Mouse (Mus musculus) liver, embryonic 14.5 days (tissue): ENCODE results near the gene Zfp451. TPM values are rescaled to one million over a fixed set of nuclear protein-coding genes. Genes with fewer than 3 reads are reported as not detected.
A peak's percentile ranks its signal among the peaks of the same experiment; 100 is the strongest.

Source experiments
- ATAC-seq: fragments of 200-750 bp; cut with Nextera tagmentation; 2 replicates; pipeline ENCODE4 v1.8.0; 2017; ENCODE audit warnings: moderate number of reproducible peaks, mild to moderate bottlenecking, moderate library complexity; ENCODE audit not compliant: insufficient read depth
- DNase-seq, 3 experiments: peaks; one replicate each; pipeline ENCODE4 v3.0.0-alpha.2; 2012 to 2013; ENCODE audit warnings: low read depth in 3 of 3, low spot score in 3 of 3
- H3K27ac ChIP-seq: fragments of 300-500 bp; sonication (generic); 2 replicates; pipeline ENCODE4 v1.5.1; 2014; ENCODE audit warnings: moderate library complexity, mild to moderate bottlenecking, control low read depth, inconsistent platforms
- H3K27me3 ChIP-seq: fragments of 300-500 bp; sonication (generic); 2 replicates; pipeline ENCODE4 v1.6.1; 2014; ENCODE audit warnings: mild to moderate bottlenecking, low read length, moderate library complexity; ENCODE audit not compliant: control insufficient read depth, insufficient read depth
- H3K36me3 ChIP-seq: fragments of 300-500 bp; sonication (generic); replicated peaks from 2 replicates; pipeline ENCODE4 v1.6.1; 2014; ENCODE audit warnings: low read depth; ENCODE audit not compliant: control insufficient read depth, insufficient read depth
- H3K4me1 ChIP-seq, 2 experiments: fragments of 200-500 bp in 1 of 2; fragments of 300-500 bp in 1 of 2; sonication (generic) in 1 of 2; replicated peaks; 2 replicates each; pipeline ENCODE4 v1.6.1; 2012 to 2014; ENCODE audit warnings: antibody characterized with exemption in 1 of 2, inconsistent platforms in 1 of 2, low read length in 1 of 2; ENCODE audit not compliant: control insufficient read depth in 2 of 2, insufficient read depth in 2 of 2
- H3K4me2 ChIP-seq: fragments of 300-500 bp; sonication (generic); 2 replicates; pipeline ENCODE4 v1.6.1; 2014; ENCODE audit warnings: low read depth, mild to moderate bottlenecking, control low read depth, moderate library complexity
- H3K4me3 ChIP-seq, 2 experiments: fragments of 200-500 bp in 1 of 2; fragments of 300-500 bp in 1 of 2; sonication (generic) in 1 of 2; 2 replicates each; pipeline ENCODE4 v1.5.1; 2012 to 2014; ENCODE audit warnings: low read depth in 2 of 2, low read length in 2 of 2, mild to moderate bottlenecking in 2 of 2, control low read depth in 1 of 2, inconsistent platforms in 1 of 2, moderate library complexity in 1 of 2; ENCODE audit not compliant: insufficient read depth in 1 of 2
- H3K9ac ChIP-seq: fragments of 300-500 bp; sonication (generic); replicated peaks from 2 replicates; pipeline ENCODE4 v1.6.1; 2014; ENCODE audit warnings: mild to moderate bottlenecking, control low read depth, moderate library complexity
- H3K9me3 ChIP-seq: fragments of 300-500 bp; sonication (generic); 2 replicates; pipeline ENCODE4 v1.6.1; 2016; ENCODE audit warnings: low read length, mixed read lengths; ENCODE audit not compliant: control insufficient read depth
- CTCF ChIP-seq: IDR thresholded peaks from 2 replicates; pipeline ENCODE4 v1.5.1; 2016; ENCODE audit warnings: antibody characterized with exemption, low read depth, control low read depth
- EP300 ChIP-seq: IDR thresholded peaks from 2 replicates; pipeline ENCODE4 v1.6.1; 2016; ENCODE audit warnings: antibody characterized with exemption, low read depth
- WGBS: fragments of 180-500 bp; shearing (Covaris S2); extraction: QIAGEN DNeasy Blood & Tissue Kit; methylation state at CpG from one replicate; pipeline ENCODE4 v1.1.7; 2014; ENCODE audit not compliant: insufficient replicate concordance; 5-methylcytosine and 5-hydroxymethylcytosine counted together
- polyA plus RNA-seq, 2 experiments: library from polyadenylated mRNA; depleted of rRNA in 1 of 2; stranded (reverse) in 1 of 2; unstranded in 1 of 2; fragments of >200 nt; fragmentation: Nextera tagmentation in 1 of 2; extraction: Ambion mirVana in 1 of 2; gene quantifications; 2 replicates each; pipeline versions ENCODE4 v1.2.1 to v1.2.3; 2012 to 2014

Zfp451 gene
- polyA plus RNA-seq, 2 experiments, result 5.6 to 6.1 TPM

- H3K27ac ChIP-seq, result no peak overlapping the region
- H3K9me3 ChIP-seq, result no peaks in the 10 kb centered on the region
- H3K9ac ChIP-seq, result no peak overlapping the region
- no peaks in the 10 kb centered on the region for H3K27me3 ChIP-seq
- DNase-seq (no peak), ATAC-seq (no peak)
- 65% methylated on average over 2 of the region's 2 CpGs for WGBS
- peaks cover under 1 to 2% of the 10 kb centered on the region in 2 experiments for H3K4me1 ChIP-seq
- H3K4me2 ChIP-seq, result no peak overlapping the region
- peaks cover 3% of the 10 kb centered on the region; the same call in 1 of the 2 replicates for H3K36me3 ChIP-seq
- TF ChIP-seq CTCF, result no peak
- TF ChIP-seq EP300, result no peak
- no peak overlapping the region for H3K4me3 ChIP-seq
Observed at GRCm38 (mm10) chr1:33763826-33764225, 50.6 kb downstream of the Zfp451 start.

- H3K27ac ChIP-seq, result peak overlapping the region; percentile 53
- ATAC-seq (no peak), DNase-seq (no peak)
- H3K9me3 ChIP-seq, result no peaks in the 10 kb centered on the region
- H3K4me3 ChIP-seq, result no peak overlapping the region
- peaks cover 34 to 38% of the 10 kb centered on the region in 2 experiments for H3K4me1 ChIP-seq
- peak overlapping the region; percentile 92 for H3K4me2 ChIP-seq
- H3K9ac ChIP-seq, result peak overlapping the region; percentile 0; the same call in 1 of the 2 replicates
- no peaks in the 10 kb centered on the region for H3K27me3 ChIP-seq
- 31% methylated on average over 4 of the region's 4 CpGs for WGBS
- TF ChIP-seq CTCF, result no peak
- TF ChIP-seq EP300, result no peak
- H3K36me3 ChIP-seq, result no peaks in the 10 kb centered on the region; the same call in 1 of the 2 replicates
Observed at GRCm38 (mm10) chr1:33758488-33758887, 55.9 kb downstream of the Zfp451 start.

GRCm38 (mm10) chr1:33757491-33758041 is 56.8 kb downstream of the Zfp451 start, which contains the start of gene Bag2:
Gene Bag2, minus strand, starts transcription at chr1:33757795.
- no peaks in the 10 kb centered on the region for H3K27me3 ChIP-seq
- H3K4me2 ChIP-seq, result peak within 1 kb of the TSS; percentile 92
- H3K4me3 ChIP-seq, result peak within 1 kb of the TSS; percentile 76 to 97
- TF ChIP-seq EP300 (no peak), CTCF (no peak)
- H3K9ac ChIP-seq, result peak within 1 kb of the TSS; percentile 93
- peaks cover 34 to 38% of the 10 kb centered on the region in 2 experiments for H3K4me1 ChIP-seq
- peak within 1 kb of the TSS; percentile 92 for H3K27ac ChIP-seq
- under 1% methylated on average over 59 of the region's 61 CpGs for WGBS
- no peaks in the 10 kb centered on the region; the same call in 1 of the 2 replicates for H3K36me3 ChIP-seq
- ATAC-seq (peak; percentile 75), DNase-seq (no peak)
- H3K9me3 ChIP-seq, result no peaks in the 10 kb centered on the region

GRCm38 (mm10) chr1:33757033-33757413 is 57.4 kb downstream of the Zfp451 start:
- Histone ChIP-seq H3K4me2 (peak overlapping the region; percentile 92), H3K4me1 (peaks cover 34 to 38% of the 10 kb centered on the region in 2 experiments), H3K4me3 (peak overlapping the region; percentile 76 to 97), H3K9ac (peak overlapping the region; percentile 93), H3K9me3 (no peaks in the 10 kb centered on the region), H3K36me3 (peaks cover 3% of the 10 kb centered on the region; the same call in 1 of the 2 replicates), H3K27ac (peak overlapping the region; percentile 92), H3K27me3 (no peaks in the 10 kb centered on the region)
- ATAC-seq (peak; percentile 3; the same call in 1 of the 2 replicates), DNase-seq (no peak)
- TF ChIP-seq EP300 (no peak), CTCF (no peak)
- WGBS, result 1% methylated on average over 14 of the region's 14 CpGs

- H3K27me3 ChIP-seq, result no peaks in the 10 kb centered on the region
- H3K4me2 ChIP-seq, result peak overlapping the region; percentile 92
- DNase-seq (peak in 1 of 3 experiments; percentile 51), ATAC-seq (peak; percentile 26; the same call in 1 of the 2 replicates)
- peak overlapping the region; percentile 76 to 97 for H3K4me3 ChIP-seq
- TF ChIP-seq EP300 (no peak), CTCF (no peak)
- peaks cover 34 to 38% of the 10 kb centered on the region in 2 experiments for H3K4me1 ChIP-seq
- H3K36me3 ChIP-seq, result peaks cover 3% of the 10 kb centered on the region; the same call in 1 of the 2 replicates
- no peaks in the 10 kb centered on the region for H3K9me3 ChIP-seq
- H3K27ac ChIP-seq, result peak overlapping the region; percentile 92
- 9% methylated on average over 18 of the region's 18 CpGs for WGBS
- peak overlapping the region; percentile 93 for H3K9ac ChIP-seq
Observed at GRCm38 (mm10) chr1:33756258-33757032, 58.0 kb downstream of the Zfp451 start.
